Mouse (Mus musculus) liver (tissue): Measurements from ENCODE around the gene Psmb11.

Source experiments
- DNase-seq: peaks from one replicate; pipeline ENCODE4 v3.0.0-alpha.2; 2020; ENCODE audit warnings: mixed read lengths

Gene Psmb11

DNA sequence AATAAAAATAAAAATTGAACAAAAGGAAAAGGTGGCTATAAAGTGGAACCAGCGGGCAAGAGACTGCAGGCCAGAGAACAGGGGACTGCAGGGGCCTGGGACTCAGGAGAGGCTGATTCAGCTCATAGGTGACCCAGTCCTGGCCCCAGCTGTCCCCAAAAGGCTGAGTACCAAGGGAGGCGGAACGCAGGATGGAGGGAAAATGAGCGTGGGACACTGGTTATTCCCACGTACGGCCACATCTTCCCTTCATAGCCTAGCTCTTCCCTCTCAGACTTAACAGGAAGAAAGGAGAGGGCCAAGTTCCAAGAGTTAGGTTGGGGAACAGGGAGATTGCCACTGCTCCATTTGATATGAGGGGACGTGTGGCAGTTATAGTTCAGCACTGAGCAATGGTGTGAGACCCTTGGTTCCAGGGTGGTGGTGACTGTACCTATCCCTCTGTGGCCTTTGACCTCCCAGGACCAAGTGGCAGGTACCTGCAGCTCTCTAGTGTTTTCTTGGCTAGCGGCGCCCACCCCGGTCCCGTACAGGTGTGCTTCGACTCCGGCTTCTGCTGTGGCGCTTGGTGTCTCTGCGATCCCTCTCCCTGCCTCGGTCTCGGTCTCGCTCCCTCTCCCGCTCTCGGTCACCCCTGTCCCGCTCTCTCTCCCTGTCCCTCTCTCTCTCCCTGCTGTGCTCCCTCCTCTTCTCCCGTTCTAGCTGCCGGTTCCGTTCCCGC lies 21.2 kb downstream of the Psmb11 start:
- no peak for DNase-seq

- no peak for DNase-seq
Observed at GRCm38 (mm10) chr14:54643011-54643410, 21.8 kb downstream of the Psmb11 start.

DNA sequence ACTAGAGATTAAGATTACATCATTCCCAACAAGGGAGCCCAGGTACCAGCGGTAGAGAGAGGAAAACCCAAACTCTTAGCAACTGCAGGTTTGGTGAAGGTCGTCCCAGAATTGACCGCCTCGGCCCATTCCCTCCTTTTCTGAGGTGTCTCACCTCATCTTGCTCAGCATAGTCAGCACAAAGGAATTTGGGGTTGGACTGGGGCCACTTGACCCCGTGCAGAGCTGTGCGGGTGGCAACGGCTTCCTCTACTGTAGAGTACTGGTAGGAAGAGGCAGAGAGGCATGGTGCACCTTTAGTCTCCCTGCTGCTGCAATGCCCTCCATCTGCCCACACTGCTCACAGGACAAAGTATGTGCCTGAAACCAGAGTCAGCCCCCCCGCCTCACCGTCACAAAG lies 23.1 kb downstream of the Psmb11 start:
- no peak for DNase-seq

GRCm38 (mm10) chr14:54646455-54646854 lies 25.2 kb downstream of the Psmb11 start:
- DNase-seq = no peak

DNA sequence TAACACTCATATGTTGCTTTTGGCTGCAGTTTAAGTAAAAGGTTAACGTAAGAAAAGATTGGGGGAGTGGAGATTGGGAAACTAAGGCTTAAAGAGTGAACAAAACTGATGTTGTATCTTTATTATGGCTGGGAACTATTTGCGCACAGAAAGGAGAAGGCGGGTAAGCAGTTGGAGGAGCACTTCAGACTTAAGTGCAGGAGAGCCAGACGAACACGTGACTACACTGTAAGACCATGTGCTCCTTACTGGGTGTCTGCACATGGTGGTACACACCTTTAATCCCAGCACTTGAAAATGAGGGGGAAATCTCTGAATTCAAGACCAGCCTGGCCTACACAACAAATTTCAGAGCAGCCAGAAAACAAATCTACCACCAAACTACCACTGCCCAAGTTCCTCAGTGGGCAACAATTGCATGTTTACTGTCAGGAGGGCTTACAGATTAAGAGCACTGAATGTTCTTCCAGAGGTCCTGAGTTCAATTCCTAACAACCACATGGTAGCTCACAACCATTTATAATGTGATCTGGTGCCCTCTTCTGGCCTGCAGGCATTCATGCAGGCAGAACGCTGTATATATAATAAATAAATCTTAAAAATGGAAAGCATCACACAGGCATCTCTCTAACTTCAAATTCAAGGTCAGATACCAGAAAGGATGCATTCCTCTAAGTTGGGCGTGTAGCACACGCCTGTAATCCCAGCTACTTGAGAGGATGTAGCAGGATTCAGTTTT lies 25.8 kb downstream of the Psmb11 start:
- DNase-seq = no peak

GRCm38 (mm10) chr14:54647900-54648299 lies 26.7 kb downstream of the Psmb11 start:
- DNase-seq = no peak

GRCm38 (mm10) chr14:54650621-54651454 lies 29.6 kb downstream of the Psmb11 start:
- DNase-seq = peak; percentile 89

DNA sequence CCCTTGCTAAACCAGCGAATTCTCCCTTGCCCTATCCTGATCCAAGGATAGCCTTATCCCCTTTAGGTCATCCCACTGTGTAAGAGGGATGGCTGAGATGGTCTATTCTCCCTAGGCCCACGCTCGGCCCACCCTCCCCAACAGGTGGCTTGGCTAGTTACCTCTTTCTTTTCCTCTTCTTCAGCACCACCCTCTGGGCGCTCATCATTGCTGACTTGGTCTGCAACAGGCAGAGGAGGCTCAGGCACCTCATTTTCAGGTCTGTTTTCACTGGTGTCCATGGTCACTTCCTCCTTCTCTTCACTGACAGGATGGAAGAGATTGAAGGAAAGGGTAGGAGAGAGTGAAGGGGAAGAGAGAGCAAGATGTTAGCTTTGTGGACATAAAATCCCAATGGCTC lies 30.3 kb downstream of the Psmb11 start:
- DNase-seq = no peak

DNA sequence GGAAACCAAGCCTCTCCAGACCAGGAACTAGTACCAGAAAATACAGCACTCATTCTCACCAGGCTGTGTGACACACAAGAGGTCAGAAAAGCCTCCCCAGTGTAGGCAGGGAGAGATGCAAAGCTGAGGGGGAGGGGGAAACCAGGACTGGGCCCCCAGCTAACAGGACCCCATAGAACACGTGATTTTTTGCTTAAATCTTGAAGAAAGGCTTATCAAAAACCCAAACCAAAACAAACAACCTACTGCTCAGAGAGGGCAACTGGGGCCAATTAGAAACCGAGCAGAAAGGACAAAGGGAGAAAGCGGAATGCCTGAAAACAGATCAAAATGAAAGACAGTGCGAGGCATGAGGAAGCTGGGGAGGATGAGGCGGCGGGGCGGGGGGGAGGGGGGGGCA lies 31.6 kb downstream of the Psmb11 start:
- DNase-seq = no peak

- peak; percentile 91 for DNase-seq
Observed at GRCm38 (mm10) chr14:54653496-54653895, 32.3 kb downstream of the Psmb11 start.

DNA sequence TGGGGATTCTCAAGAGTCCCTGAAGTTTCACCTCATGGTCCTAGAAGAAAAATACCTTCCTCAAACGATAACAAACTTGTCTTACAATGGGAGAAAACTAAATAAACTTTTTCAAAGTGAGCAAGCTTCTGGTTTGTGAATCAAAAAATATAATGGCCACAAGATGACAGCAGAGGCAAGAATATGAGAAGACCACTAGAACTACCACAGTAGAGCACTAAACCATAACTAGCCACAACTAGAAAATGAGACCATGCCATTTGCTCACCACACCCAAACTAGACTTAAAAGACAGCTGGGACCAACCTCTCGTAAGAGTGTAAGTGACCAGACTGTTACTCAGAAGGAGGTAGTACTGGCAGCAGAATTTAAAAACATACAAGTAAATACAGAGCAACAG lies 38.8 kb downstream of the Psmb11 start:
- DNase-seq = no peak

DNA sequence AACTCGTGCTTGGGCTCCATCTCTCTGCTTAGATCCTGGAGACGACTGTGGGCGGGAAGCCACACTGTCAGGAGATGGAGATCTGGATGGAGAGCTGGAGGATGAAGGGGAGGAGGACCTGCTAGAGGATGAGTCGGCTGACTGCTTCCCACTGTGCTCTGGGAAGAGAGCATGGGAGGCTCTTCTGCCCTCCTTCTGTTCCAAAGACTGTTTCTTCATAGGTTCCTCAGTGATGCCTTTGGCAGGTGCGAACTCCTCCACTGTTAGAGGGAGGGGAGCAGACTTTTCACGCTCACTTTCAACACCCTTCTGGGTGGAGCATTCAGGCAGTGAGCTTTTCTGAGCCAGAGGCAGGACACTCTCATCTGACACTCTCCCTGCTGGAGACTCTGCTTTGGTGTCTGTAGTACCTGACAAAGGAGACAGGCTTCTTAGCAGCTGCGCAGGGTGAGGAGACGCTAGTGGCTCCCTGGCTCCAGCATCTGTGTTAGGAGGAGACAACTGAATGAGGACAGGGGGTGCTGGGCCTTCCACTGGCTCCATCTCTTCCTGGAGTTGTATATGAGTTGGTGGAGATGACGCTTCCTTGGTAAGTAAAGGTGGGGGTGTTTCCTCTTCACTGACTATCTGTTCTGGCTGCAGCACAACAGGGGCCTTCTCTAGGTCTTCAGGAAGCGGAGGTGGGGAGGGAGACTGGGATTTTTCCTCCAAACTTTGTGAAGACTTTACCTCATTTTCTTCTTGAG lies 43.4 kb downstream of the Psmb11 start:
- no peak for DNase-seq

DNA sequence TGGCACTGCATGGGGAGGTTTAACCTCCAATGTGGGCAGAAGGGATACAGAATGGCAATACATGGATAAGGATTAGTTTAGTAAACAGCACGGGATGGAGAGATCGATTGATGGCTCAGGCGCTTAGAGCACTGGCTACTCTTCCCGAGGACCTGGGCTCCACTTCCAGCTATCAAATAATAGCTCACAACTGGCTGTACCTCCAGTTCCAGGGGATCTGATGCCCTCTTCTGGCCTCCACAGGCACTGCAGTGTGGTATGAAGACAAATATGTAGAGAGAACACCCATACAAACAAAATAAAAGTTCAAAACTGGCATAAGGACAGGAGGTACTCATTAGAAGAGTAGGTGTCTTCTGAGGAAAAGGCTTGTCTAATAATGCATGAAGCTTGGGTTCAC lies 48.1 kb downstream of the Psmb11 start:
- peak; percentile 71 for DNase-seq

GRCm38 (mm10) chr14:54674317-54674716 lies 53.1 kb downstream of the Psmb11 start:
- no peak for DNase-seq

GRCm38 (mm10) chr14:54676290-54676689 lies 55.1 kb downstream of the Psmb11 start:
- no peak for DNase-seq

DNA sequence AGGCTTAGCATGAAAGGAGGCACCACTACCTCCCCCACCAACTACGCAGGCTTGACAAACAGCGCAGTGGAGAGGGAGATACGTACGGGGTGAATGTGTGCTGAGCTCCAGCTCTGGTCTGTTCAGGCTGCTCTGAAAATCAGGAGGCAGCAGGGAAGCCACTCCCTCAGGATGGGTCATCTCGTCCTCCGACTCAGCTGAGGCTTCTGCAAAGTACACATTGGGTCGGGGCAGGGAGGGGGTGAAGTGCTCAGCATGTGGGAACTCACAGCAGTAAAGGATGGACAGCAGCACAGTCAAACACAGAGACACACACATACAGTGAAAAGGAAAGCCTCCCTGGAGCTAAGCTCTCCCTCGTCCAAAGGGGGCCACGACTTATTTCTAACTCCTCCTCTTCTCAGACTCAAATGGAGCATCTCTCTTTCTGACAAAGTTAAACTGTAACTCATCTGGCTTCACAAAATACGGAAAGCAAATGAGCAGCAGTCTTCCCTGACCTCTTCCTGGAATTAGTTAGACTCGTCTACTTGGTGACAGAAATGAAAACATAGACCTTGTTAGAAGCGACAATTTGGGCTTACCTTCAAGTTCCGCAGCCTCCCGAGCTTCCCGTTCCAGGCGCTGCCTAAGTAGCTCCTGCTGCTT lies 57.5 kb downstream of the Psmb11 start:
- peak; percentile 29 for DNase-seq
